Mouse (Mus musculus) gastrocnemius, postnatal 14 days (tissue): ENCODE measurements at regions not wholly inside any gene's neighbourhood (a gene's known extent, or its start where the extent isn't known, plus 50 kb on each side); places are given as distances from the start of the nearest gene placed in this dataset.
A peak's percentile ranks its signal among the peaks of the same experiment; 100 is the strongest.
"Not testable (repeated sequence)": the region's sequence is repeated elsewhere in the genome, so short reads cannot be mapped to it uniquely, and the experiment has no call there.

ENCODE experiments used
- DNase-seq: peaks from one replicate; pipeline ENCODE4 v3.0.0; 2021; ENCODE audit warnings: mixed read lengths
- intact Hi-C: fragments of 180-260 bp; cut with DNase I; formaldehyde crosslinking; loops from one replicate; pipeline ENCODE4 v1.15.1; 2025; ENCODE audit warnings: low total_unique reads

DNA sequence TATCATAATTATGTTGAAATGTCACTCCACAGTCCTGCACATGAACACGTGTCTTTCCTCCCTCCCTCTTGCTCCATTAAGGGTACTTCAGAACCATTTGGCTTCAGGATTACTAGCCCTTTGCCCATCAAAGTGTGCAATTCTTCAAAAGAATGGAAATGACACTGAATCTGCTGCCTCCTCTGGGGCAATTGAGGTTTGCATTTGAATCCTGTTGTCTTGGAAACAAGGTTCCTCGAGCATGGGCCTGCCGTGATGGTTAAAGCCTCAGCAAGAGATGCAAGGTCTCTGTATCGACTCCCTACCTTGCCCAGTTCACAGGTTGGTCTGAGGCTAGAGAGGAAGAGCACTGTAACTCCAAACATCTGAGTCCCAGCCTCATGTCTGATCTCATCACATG is 136.0 kb downstream of the Sptssa start:
- intact Hi-C loops: no loop called here
- DNase-seq: no peak

DNA sequence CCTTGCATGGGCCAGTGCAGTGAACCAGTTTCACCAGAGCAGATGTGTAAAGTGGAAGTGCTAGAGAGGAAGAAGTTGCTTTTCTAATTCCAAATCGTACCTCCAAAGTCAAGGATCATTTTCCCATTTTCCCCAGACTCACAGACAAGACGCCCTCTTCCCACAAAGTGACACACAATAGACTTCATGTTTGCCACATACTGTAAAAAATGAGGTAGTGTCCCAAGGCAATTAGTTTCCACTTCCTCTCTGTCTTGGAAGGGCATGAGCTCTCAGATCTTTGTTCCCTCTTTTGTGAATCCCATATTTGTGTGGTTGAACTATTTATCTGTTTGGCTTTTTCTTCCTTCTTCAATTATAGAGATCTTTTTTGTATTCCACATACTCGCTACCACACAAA is 137.0 kb downstream of the Sptssa start:
- no peak for DNase-seq
- intact Hi-C loops: no loop called here

DNA sequence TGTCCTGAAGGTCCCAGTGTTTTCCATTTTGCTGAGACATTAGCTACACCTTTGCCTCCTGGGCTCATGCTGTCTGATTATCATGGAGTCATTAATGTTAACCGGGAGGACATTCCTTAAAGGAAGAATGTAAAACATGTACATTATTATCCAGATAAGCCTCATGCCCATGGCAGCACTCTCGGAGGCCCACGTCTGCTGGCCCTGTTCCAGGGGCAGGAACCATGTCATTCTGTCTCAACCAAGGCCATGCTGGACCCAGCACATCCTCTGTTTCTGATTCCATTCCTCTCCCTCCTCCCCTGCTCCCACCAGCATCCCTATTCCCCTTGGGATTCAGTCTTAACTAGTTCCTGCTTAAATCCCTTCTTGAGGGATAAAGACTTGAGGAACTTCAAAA is 139.1 kb downstream of the Sptssa start:
- intact Hi-C loops: no loop called here
- no peak for DNase-seq

DNA sequence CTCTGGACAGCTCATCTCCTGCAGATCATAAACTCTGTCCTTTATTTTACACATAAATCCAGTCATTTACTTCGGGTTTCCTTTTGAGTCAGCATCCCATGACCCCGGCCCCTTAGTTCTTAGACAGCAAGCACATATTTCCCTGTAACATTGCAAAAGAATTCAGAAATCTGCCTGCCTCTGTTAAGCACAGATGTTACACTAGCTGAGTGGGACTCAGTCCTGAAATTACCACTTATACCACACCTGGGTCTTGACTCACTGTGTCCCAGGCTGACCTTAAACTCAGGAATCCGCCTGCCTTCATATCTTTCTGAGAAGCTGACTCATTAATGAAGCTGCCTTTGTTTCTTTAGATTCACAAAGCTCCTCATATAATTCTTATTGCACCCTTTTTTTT is 139.9 kb downstream of the Sptssa start:
- DNase-seq: no peak
- intact Hi-C loops: no loop called here

DNA sequence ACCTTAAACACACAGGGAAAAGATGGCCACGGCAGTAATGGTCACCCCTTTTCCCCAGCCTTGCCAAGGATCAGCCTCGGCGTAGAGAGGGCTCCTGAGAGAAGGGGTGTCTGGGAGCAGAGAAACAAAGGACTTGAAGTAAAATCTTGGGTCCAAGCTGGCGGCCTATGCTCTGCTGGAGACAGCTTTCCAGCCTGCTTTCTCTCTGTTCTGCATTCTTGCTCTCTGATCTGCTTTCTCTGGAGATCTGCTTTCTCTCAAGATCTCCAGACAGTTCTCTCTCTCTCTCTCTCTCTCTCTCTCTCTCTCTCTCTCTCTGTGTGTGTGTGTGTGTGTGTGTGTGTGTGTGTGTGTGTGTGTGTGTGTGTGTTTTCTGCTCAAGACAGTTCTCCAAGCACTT is 140.3 kb downstream of the Sptssa start:
- intact Hi-C loops, DNase-seq: not testable (repeated sequence)

DNA sequence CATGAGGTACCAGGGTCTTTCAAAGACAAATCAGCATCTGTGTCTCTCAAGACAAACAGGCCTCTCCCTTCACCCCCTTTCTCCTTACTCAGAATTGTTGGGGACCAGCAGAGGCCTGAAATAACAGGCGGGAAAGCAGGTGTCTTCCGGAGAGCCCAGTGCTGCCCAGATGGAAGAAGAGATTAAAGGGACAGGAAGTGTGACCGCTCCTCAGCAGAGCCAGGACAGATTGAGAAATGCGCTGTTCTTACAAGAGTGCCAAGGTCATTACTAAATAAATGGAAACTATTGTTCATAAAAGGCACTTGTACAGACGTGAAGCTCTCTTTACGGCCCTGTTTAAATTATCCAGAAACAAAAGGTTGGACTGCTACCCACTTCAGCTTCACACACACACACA is 146.5 kb downstream of the Sptssa start:
- intact Hi-C loops: no loop called here
- no peak for DNase-seq

DNA sequence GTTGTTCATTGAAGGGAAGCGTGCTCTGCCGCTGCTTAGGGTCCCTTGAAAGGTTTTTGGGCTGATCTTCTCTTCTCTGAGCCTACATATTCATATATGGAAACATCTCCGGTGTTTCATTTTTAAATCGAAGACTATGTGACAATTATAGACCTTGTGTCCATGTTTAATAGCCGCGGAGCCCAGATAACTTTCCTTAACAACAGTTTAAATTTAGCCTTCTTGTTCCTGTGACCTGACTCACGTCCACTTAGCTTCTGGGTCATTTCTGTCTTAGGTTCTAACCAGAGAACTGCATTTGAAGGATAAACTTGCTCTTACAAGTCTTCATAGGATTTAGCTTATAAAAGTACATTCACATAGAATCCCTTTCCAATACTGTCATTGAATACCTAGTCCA is 153.6 kb downstream of the Sptssa start:
- no peak for DNase-seq
- intact Hi-C loops: no loop called here

DNA sequence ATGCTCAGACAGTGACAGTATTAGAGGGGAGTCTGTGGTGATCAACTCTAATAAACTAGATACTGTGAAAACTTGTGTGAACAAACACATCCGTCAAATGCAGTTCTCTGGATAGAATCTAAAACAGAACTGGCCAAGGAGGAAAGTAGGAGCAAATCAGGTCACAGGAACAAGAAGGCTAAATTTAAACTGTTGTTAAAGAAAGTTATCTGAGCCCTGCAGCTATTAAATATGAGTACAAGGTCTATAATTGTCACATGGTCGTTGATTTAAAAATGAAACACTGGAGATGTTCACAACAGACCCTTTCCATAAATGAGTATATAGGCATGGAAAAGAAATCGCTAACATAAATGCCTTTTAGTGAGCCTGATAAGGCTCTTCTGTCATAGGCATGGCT is 156.4 kb downstream of the Sptssa start:
- DNase-seq: no peak
- intact Hi-C loops: no loop called here

DNA sequence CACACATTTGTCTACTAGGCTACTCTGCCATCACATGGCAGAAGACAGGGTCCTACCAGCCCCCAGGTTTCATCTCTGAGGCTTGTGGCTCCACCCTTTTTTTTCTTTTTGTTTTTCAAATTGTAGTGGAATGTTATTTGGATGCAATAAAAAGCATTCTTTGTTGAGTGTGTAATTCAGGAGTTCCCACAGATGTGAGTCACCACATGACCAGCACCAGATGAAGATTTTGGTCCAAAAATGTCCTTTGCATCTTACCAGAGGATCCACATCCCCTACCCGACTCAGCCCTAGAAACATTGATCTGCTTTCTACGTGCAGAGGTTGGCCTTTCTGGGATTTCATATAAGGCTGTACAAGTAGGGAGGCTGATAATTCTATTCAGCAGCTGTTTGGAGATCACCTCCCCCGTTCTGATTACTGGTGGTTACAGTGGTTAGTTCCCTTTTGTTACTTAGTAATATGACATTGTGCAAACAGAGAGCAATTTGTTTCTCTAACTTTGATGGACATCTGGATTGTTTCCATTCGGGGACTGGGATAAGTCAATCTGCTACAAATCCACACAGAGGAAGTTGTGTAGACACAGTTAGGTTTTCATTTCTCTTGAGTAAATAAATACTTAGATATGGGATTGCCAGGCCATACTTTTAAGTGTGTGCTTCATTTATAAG is 160.5 kb downstream of the Sptssa start:
- intact Hi-C loops: no loop called here
- no peak for DNase-seq

DNA sequence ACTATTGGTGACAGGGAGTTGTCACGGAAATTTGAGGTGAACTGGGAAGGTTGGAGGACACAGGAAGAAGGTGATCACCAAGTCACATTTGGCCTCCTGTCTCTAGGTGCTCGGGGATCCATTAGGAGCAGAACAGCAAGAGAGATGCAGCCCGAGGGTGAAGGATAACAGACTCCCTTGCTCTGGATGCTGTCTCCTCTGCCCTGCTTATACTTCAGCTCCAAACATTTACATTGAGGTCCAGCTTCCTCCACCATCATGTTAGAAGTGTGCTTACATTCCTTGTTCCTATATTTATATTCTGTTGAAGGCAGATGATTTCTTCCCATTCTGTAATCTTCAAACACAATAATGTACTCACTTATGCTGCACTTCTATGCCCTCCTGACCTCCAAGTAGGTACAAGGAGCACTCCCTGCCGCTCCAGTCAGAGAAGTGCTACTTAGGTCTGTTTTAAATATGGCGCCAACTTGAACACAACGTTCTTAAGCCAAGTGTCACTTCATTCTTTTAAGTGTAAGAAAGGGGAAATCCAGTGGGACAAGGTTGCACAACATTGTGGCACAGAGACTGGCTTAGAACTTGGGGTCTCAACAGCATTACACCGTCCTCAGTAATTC is 161.5 kb downstream of the Sptssa start:
- intact Hi-C loops: no loop called here
- DNase-seq: no peak

DNA sequence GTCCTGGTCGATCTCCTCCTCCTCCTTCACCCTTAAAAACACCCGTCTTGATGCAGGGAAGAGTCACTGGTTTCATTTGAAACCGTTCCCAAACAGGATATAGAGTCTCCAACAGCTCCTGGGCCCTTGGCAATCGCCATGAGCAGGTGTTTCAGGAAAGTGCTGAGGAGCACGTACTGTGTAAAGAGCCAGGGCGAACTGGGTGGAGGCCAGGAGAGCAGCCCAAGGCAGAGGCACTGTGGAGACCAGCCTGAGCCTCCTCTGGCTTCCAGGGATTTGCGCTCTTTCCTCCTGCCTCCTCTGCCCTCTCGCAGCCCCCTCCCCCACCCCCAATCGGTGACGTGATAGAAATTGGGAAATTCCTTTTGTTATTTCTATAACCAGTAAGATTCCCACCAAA is 163.6 kb downstream of the Sptssa start:
- DNase-seq: peak; percentile 79

DNA sequence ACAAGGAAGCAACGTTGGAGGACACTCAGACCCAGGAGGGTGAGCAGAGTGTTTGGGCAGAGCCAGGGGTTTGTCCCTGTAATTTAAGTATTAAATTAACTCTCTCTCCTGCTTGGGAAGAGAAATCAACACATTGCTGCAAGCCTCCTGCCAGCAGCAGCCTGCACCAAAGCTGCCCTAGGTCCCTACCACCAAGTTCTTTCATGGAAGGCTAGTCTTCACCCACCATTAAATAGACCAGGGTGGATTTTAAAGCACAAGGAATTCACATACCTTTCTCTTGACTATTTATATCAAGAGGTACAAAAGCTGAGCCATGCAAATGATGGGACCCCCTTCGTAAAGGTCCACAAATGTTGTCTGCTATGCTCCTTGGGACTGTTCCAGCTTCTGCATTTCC is 165.9 kb downstream of the Sptssa start:
- intact Hi-C loops: no loop called here
- no peak for DNase-seq

More for the DNA sequence above, 163.6 kb downstream of the Sptssa start:
- intact Hi-C loops: no loop called here

DNA sequence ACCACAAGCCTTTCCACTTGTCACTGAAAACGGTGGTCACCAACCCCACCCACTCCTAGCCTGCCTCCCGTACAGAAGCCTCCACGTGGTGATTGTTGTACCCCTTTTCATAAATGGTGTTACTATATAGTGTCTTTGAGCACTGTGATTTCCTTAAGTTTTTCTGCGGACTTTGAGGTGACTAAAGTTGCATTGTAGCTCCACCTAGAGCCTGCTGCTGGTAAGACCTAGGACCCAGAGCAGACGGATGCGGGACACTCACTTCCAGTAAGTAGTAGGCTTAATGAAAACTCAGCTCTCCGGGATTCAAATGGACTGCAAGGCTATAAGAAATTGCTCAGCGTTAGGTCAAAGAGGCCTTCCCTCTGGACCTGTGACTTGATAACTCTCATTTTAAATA is 166.7 kb downstream of the Sptssa start:
- intact Hi-C loops: loop anchor here (10.0 kb wide), 2 partner anchors 135 to 275 kb away; no protein-coding TSS in a partner anchor
- peak; percentile 56 for DNase-seq

DNA sequence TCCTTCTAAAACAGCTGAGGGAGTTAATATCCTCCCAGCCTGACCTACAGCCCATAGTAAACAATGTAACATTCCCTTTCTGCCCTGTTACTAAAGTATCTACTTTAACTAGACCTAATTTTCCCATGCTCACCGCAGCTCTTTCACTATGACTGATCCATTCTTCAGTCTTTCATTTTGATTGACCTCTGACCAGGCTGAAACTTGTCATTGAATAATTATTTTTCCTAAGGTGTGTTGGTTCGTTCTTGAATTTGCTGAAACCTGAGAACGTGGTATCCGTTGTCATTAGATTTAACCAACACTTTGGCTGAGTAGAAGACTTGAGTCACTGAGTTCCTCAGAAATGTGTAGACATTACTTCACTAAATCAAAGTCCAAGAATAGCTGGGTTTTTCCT is 168.7 kb downstream of the Sptssa start:
- intact Hi-C loops: loop anchor here (2.0 to 10.0 kb wide), 3 partner anchors 133 to 387 kb away; no protein-coding TSS in a partner anchor
- no peak for DNase-seq

DNA sequence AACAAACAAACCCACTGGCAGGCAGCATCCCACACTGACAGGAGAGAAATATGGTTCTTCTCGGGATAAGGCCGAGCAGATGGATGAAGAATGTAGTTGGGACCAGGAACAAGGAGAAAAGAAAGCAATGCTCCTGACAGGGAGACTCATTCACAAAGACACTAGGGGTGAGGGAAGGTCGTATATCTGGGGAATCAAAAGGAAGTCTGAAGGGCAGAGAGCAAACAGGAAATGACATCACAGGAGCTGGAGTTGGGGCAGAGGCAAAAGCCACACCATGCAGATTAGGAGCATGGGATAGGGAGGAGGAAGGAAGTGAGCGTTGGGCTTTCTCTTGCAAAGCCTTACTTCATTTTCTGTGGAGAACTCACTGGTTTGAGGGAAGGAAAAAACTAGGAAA is 174.4 kb downstream of the Sptssa start:
- intact Hi-C loops: loop anchor here (10.0 kb wide), 2 partner anchors 127 to 267 kb away; no protein-coding TSS in a partner anchor

DNA sequence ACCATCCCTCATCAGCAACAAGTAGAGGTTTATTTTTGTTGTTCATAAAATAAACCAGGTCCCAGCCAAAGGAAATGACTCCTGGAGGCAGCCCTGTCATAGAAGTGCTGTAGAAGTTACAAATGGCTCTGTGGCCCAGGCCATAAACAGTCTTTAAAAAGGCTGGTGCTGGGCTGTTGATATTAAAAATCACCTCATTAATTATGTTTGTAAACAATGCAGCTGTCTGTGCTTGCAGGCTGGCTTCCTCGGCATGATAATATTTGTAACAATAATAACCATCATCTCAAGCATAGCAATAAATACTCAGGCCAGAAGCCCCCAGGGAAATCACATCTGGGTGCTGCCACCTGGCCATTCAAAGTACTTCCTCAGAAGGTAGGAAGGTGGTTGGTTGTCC is 176.5 kb downstream of the Sptssa start:
- no peak for DNase-seq
- intact Hi-C loops: loop anchor here (10.0 kb wide), 2 partner anchors 125 to 265 kb away; no protein-coding TSS in a partner anchor

More for the DNA sequence above, 174.4 kb downstream of the Sptssa start:
- no peak for DNase-seq

DNA sequence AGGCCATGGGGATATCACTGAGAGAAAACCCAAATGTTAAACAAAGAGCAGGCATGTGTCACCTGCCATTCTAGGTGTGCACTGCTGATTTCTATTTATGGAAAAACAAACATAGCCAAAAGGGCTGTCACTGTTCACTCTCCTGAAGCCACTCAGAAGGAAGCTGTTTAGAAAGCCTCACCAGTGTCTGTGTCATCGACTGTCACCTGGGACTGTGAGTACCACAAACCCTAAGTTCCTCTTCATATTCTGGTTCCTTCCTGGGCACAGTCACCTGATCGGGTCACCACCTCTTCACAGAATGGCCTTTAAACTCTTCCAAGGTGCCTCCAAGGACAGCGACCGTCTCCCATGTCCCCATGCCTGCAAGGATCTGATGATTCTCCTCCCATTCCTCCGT is 183.5 kb downstream of the Sptssa start:
- intact Hi-C loops: no loop called here
- DNase-seq: no peak

DNA sequence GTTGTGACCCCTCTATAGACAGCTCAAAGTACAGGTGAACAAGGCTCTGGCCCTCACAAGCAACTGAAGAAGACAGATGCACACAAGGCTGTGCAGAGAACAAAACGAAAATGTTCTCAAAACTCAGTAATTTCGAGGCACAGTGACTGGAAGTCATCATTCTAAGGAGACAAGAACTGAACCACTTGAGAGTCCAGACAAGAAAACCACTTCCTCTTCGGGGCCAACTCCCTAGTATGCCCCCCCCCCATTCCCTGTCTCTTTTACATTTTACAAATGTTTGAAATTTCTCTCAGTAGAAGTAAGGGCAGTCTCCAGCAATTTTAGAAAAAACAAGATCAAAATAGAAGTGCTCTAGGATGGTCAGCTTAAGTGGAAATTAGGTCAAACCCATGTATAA is 184.0 kb downstream of the Sptssa start:
- intact Hi-C loops: no loop called here
- no peak for DNase-seq

DNA sequence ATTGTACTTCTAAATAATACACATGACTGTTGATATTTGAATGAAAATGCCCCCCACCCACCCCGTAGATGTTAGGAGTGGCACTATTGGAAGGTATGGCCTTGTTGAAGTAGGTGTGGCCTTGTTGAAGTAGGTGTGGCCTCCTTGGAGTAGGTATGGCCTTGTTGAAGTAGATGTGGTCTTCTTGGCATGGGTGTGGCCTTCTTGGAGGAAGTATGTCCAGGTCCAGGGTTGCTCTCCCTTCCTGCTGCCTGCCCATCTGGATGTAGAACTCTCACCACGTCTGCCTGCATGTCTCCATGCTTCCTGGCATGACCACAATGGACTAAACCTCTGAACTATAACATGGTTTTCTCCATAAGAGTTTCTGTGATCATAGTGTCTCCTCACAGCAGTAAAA is 188.7 kb downstream of the Sptssa start:
- no peak for DNase-seq
- intact Hi-C loops: no loop called here

DNA sequence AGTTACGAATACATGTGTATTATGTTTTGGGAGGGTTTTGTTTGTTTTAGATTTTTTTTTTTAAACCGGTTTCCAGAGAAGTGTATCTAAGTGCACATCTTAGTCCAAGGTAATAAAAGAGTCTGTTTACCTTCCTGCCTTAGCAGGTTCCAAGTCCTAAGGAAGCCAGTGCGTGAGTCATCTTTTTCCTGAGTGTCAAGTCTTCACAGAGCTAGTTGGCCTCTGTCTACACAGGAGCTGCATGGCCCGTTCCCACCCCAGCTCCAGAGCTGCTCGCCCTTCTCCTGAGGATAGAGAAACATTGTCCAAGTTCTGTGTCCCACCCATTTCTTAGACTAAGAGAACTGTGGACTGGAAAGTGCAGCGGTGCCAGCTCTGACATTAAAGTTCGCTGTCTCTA is 192.6 kb downstream of the Sptssa start:
- DNase-seq: peak; percentile 10
- intact Hi-C loops: no loop called here

DNA sequence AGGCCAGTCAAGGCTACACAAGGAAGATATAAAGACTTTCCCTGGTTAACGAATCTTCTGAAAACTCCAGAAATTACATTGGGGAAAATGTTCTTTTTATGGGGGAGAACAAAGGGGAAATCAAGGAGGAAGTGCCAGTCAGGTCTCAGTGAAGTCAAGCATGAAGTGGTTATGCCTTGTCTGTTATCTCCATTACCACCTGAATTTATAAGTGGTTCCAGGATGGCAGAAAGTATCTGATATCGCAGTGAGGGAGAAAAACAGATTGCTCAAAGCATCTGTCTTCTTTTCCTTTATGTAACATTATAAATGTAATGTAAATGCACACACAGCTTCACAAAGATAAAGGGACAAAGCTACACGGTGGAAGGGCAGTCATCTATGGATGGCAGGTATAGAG is 195.0 kb downstream of the Sptssa start:
- intact Hi-C loops: no loop called here
- no peak for DNase-seq
